Mouse (Mus musculus): Measurements from ENCODE around the gene Carmil1. TPM values are rescaled to one million over a fixed set of nuclear protein-coding genes. Genes with fewer than 3 reads are reported as not detected.

Carmil1 gene
- polyA plus RNA-seq, 1 experiment from 2014 or later = 36.0 TPM

DNA sequence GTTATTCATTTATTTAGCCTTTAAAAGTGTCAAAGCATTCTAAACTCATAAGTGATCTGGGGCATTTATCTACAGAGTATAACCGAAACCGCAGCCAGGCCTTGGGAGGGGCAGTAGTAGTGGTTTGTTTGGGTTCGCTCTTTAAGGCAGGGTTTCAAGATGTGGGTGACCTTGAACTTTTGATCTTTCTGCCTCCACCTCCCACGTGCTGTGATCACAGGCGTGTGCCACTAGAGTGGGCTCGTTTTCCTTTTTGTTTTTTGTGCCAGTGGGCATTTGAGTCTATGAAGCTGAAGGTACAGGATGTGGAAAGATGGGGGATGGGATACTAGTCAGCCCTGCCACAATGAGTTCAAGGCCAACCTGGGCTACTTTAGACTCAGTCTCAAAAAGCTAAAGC lies 34.3 kb downstream of the Carmil1 start:
- 93% methylated on average over 6 of the region's 6 CpGs for WGBS
- Histone ChIP-seq H3K36me3 (ENCODE audit: control insufficient read depth, insufficient read depth, low read length) (no peaks in the 10 kb centered on the region), H3K27me3 (ENCODE audit: control insufficient read depth, insufficient read depth, low read length) (no peaks in the 10 kb centered on the region), H3K4me3 (ENCODE audit: low read depth, low read length) (no peak overlapping the region), H3K9me3 (ENCODE audit: control insufficient read depth, low read length) (no peaks in the 10 kb centered on the region), H3K9ac (replicated peaks; ENCODE audit: low read depth, low read length) (no peak overlapping the region), H3K4me1 (ENCODE audit: control insufficient read depth, insufficient read depth, low read length) (0 out of 2 replicates have a peak, but pooled peaks cover 4% of the 10 kb centered on the region), H3K4me2 (ENCODE audit: low read depth, low read length) (no peak overlapping the region), H3K27ac (ENCODE audit: low read depth, low read length) (no peak overlapping the region)
- ATAC-seq (ENCODE audit: low read depth) = no peak

DNA sequence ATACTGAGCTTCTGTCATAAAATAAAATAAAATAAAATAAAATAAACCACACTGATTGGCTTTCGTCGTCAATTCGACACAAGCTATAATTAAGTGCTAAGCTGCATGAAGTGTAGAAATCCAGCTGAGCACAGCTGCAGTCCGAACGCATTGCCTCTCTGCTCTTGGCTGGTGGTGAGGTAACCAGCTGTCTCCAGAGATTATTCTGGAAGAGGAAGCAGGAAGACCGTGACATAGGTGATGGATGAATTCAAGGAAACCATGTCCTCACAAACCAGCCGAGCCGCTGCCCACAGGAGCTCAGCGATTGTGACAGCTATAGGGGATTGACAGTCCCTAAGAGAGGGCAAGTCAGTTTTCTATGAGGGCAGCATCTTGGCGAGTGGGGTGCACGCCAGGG lies 36.0 kb downstream of the Carmil1 start:
- no peak overlapping the region for H3K27ac ChIP-seq (ENCODE audit: low read depth, low read length)
- no peak overlapping the region for H3K4me3 ChIP-seq (ENCODE audit: low read depth, low read length)
- H3K4me1 ChIP-seq (ENCODE audit: control insufficient read depth, insufficient read depth, low read length) = 0 out of 2 replicates have a peak, but pooled peaks cover 4% of the 10 kb centered on the region
- no peaks in the 10 kb centered on the region for H3K9me3 ChIP-seq (ENCODE audit: control insufficient read depth, low read length)
- WGBS = 61% methylated on average over 11 of the region's 11 CpGs
- no peaks in the 10 kb centered on the region for H3K36me3 ChIP-seq (ENCODE audit: control insufficient read depth, insufficient read depth, low read length)
- ATAC-seq (ENCODE audit: low read depth) = 0 out of 2 replicates have a peak, but pooled peaks have one; percentile 24
- H3K9ac ChIP-seq (replicated peaks; ENCODE audit: low read depth, low read length) = no peak overlapping the region
- no peaks in the 10 kb centered on the region for H3K27me3 ChIP-seq (ENCODE audit: control insufficient read depth, insufficient read depth, low read length)
- H3K4me2 ChIP-seq (ENCODE audit: low read depth, low read length) = no peak overlapping the region

DNA sequence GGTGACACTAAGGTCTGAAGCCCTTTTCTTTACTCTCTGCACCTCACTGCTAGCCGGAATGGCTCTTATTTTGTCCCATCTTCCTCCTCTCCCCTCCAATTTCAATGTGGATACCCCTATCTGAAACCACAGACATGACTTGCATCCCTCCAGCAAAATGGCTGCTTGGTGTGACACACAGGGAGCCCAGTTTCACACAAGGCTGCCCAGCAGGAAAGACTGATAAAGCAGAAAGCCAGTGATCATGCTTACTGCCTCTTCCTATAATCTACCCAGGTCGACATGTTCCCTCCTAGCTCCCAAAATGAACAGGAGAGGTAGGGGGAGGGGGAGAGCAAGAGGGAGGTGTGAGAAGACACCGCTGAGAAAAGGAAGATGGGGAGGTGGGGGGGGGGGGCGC lies 36.6 kb downstream of the Carmil1 start:
- Histone ChIP-seq H3K27me3 (ENCODE audit: control insufficient read depth, insufficient read depth, low read length) (no peaks in the 10 kb centered on the region), H3K27ac (ENCODE audit: low read depth, low read length) (no peak overlapping the region), H3K4me2 (ENCODE audit: low read depth, low read length) (no peak overlapping the region), H3K9me3 (ENCODE audit: control insufficient read depth, low read length) (no peaks in the 10 kb centered on the region), H3K9ac (replicated peaks; ENCODE audit: low read depth, low read length) (no peak overlapping the region), H3K36me3 (ENCODE audit: control insufficient read depth, insufficient read depth, low read length) (no peaks in the 10 kb centered on the region), H3K4me1 (ENCODE audit: control insufficient read depth, insufficient read depth, low read length) (0 out of 2 replicates have a peak, but pooled peaks cover 4% of the 10 kb centered on the region), H3K4me3 (ENCODE audit: low read depth, low read length) (no peak overlapping the region)
- WGBS = 86% methylated on average over 2 of the region's 4 CpGs
- ATAC-seq (ENCODE audit: low read depth) = no peak

DNA sequence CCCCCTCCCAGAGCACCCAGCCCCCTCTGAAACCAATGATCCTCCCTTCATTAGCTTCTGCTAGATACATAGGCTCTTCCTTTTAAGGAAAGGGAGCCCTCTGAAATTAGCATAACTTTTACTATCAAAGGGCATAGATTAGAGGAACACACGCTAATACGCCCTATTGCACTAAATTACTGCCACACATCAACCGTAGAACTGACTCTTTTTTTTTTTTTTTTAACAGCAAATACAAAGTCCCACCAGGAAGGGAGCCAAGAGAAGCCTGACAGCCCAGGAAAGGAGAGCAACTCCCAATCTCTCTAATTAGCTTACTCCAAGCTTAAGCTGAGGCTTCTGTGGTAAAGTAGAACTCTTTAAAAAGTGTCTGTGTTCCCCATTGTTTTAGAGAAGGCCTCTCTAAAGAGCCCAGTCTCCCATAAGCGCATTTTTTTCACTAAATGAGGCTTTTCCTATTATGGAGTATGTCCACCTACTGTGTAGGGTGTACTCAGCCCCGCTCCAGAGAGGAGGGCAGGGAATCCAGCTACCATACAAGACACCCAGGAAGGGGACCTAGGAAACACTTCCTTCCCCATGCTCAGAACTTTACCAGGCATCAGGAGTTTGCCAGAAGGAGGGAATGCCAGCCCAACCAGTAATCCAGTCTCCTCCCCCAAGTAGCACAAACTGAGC lies 38.0 kb downstream of the Carmil1 start:
- H3K4me2 ChIP-seq (ENCODE audit: low read depth, low read length) = no peak overlapping the region
- ATAC-seq (ENCODE audit: low read depth) = no peak
- H3K36me3 ChIP-seq (ENCODE audit: control insufficient read depth, insufficient read depth, low read length) = no peaks in the 10 kb centered on the region
- H3K4me3 ChIP-seq (ENCODE audit: low read depth, low read length) = no peak overlapping the region
- H3K9me3 ChIP-seq (ENCODE audit: control insufficient read depth, low read length) = no peaks in the 10 kb centered on the region
- no peak overlapping the region for H3K27ac ChIP-seq (ENCODE audit: low read depth, low read length)
- WGBS = 48% methylated on average over 5 of the region's 5 CpGs
- H3K9ac ChIP-seq (replicated peaks; ENCODE audit: low read depth, low read length) = no peak overlapping the region
- 0 out of 2 replicates have a peak, but pooled peaks cover 4% of the 10 kb centered on the region for H3K4me1 ChIP-seq (ENCODE audit: control insufficient read depth, insufficient read depth, low read length)
- no peaks in the 10 kb centered on the region for H3K27me3 ChIP-seq (ENCODE audit: control insufficient read depth, insufficient read depth, low read length)

DNA sequence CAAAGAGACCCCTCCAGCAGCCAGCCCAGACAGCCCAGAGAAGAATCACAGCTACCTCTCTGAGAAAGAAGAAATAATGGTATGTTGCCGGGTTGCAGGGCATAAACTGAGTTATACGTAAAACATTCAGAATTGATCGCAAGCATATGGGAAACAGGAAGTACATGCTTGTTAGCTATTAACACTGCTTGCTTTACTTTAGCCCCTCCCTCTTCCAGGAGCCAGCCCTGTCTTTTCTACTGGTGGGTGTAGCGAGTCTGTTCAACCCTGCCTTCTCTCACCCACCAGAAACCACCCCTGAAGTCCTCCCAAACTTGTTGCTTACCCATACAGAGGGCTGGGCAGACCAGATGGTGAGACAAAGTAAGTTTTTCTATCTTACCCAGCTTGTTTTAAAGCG lies 39.4 kb downstream of the Carmil1 start:
- Histone ChIP-seq H3K4me1 (ENCODE audit: control insufficient read depth, insufficient read depth, low read length) (0 out of 2 replicates have a peak, but pooled peaks cover 4% of the 10 kb centered on the region), H3K36me3 (ENCODE audit: control insufficient read depth, insufficient read depth, low read length) (no peaks in the 10 kb centered on the region), H3K9ac (replicated peaks; ENCODE audit: low read depth, low read length) (no peak overlapping the region), H3K27me3 (ENCODE audit: control insufficient read depth, insufficient read depth, low read length) (no peaks in the 10 kb centered on the region), H3K4me2 (ENCODE audit: low read depth, low read length) (no peak overlapping the region), H3K9me3 (ENCODE audit: control insufficient read depth, low read length) (no peaks in the 10 kb centered on the region), H3K4me3 (ENCODE audit: low read depth, low read length) (no peak overlapping the region), H3K27ac (ENCODE audit: low read depth, low read length) (no peak overlapping the region)
- no peak for ATAC-seq (ENCODE audit: low read depth)
- WGBS = 79% methylated on average over 5 of the region's 5 CpGs

DNA sequence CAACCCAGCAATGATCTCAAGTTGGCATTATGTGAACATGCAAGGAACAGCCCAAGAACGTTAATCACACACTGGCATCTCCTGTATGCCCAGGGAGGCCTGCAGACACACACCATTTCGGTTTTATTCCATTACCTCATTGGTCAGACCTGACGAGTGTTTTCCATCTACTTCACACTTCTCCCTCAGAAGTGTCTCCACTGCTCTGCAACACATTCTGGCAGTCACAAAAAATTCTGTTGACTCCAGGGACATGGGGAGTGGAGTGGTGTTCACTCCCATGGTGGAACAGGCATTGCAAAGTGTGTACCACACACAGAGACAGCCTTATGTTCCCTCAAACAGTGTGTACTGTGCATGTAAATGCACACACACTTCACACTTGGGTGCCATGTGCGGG lies 40.2 kb downstream of the Carmil1 start:
- no peak overlapping the region for H3K4me3 ChIP-seq (ENCODE audit: low read depth, low read length)
- H3K4me1 ChIP-seq (ENCODE audit: control insufficient read depth, insufficient read depth, low read length) = 0 out of 2 replicates have a peak, but pooled peaks cover 4% of the 10 kb centered on the region
- H3K36me3 ChIP-seq (ENCODE audit: control insufficient read depth, insufficient read depth, low read length) = no peaks in the 10 kb centered on the region
- H3K9me3 ChIP-seq (ENCODE audit: control insufficient read depth, low read length) = no peaks in the 10 kb centered on the region
- WGBS = 84% methylated on average over 4 of the region's 4 CpGs
- H3K27me3 ChIP-seq (ENCODE audit: control insufficient read depth, insufficient read depth, low read length) = no peaks in the 10 kb centered on the region
- ATAC-seq (ENCODE audit: low read depth) = no peak
- H3K4me2 ChIP-seq (ENCODE audit: low read depth, low read length) = no peak overlapping the region
- H3K9ac ChIP-seq (replicated peaks; ENCODE audit: low read depth, low read length) = no peak overlapping the region
- no peak overlapping the region for H3K27ac ChIP-seq (ENCODE audit: low read depth, low read length)

DNA sequence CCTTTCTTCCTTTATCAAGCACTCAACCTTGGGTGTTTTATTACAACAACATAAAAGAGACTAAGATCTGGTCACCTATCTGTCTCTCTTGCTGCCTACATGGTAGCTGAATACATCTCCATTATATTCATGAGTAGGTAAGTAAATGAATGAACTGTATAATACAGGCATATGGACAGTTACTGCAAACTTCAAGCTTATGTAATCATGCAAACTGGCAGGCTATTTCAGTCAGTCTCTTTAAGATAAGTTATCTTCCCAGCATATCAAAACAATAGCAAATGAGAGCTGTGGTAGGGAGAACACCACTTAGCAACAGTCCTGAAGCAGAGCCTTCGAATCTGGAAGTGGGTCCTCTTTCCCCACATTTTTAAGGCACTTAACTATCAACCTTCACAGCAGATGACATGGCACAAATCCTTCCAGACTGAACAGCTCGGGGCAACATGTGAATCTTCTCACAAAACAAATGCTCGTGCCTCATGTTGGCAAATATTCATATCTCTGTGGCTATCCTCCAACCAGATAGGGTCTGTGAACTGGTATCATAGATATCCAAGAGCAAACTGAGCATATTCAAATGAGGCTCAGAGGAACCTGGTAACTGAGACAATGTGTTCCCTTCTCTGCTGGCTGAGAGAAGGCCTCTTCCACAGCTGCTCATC lies 42.0 kb downstream of the Carmil1 start:
- H3K27me3 ChIP-seq (ENCODE audit: control insufficient read depth, insufficient read depth, low read length) = no peaks in the 10 kb centered on the region
- H3K4me3 ChIP-seq (ENCODE audit: low read depth, low read length) = no peak overlapping the region
- H3K4me1 ChIP-seq (ENCODE audit: control insufficient read depth, insufficient read depth, low read length) = 0 out of 2 replicates have a peak, but pooled peaks cover 4% of the 10 kb centered on the region
- 86% methylated on average over 3 of the region's 3 CpGs for WGBS
- H3K9ac ChIP-seq (replicated peaks; ENCODE audit: low read depth, low read length) = no peak overlapping the region
- H3K36me3 ChIP-seq (ENCODE audit: control insufficient read depth, insufficient read depth, low read length) = no peaks in the 10 kb centered on the region
- H3K27ac ChIP-seq (ENCODE audit: low read depth, low read length) = no peak overlapping the region
- no peak overlapping the region for H3K4me2 ChIP-seq (ENCODE audit: low read depth, low read length)
- no peak for ATAC-seq (ENCODE audit: low read depth)
- H3K9me3 ChIP-seq (ENCODE audit: control insufficient read depth, low read length) = no peaks in the 10 kb centered on the region

DNA sequence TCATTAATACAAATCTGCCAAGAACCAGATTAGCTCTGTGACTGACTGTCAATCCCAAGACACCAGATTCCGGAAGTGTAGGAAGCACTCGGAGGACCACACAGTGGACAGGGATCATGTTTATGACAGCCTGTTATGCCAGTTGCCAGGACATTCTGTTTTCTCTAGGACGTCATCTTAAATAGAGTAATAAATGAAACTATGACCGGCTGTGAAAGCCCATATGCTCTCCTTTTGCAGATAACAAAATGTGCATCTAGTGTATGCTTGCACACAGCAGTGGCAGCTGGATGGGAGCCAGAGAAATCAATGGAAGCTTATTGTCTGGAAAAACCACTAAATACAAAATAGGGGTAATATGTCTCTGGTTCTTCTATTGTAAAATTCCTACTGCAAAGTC lies 43.9 kb downstream of the Carmil1 start:
- H3K27me3 ChIP-seq (ENCODE audit: control insufficient read depth, insufficient read depth, low read length) = no peaks in the 10 kb centered on the region
- H3K9ac ChIP-seq (replicated peaks; ENCODE audit: low read depth, low read length) = no peak overlapping the region
- 0 out of 2 replicates have a peak overlapping the region, but pooled peaks have one; percentile 4 for H3K27ac ChIP-seq (ENCODE audit: low read depth, low read length)
- 0 out of 2 replicates have a peak, but pooled peaks have one; percentile 49 for ATAC-seq (ENCODE audit: low read depth)
- H3K4me3 ChIP-seq (ENCODE audit: low read depth, low read length) = no peak overlapping the region
- no peak overlapping the region for H3K4me2 ChIP-seq (ENCODE audit: low read depth, low read length)
- H3K36me3 ChIP-seq (ENCODE audit: control insufficient read depth, insufficient read depth, low read length) = no peaks in the 10 kb centered on the region
- H3K9me3 ChIP-seq (ENCODE audit: control insufficient read depth, low read length) = no peaks in the 10 kb centered on the region
- WGBS = 53% methylated on average over 4 of the region's 4 CpGs
- H3K4me1 ChIP-seq (ENCODE audit: control insufficient read depth, insufficient read depth, low read length) = no peaks in the 10 kb centered on the region

DNA sequence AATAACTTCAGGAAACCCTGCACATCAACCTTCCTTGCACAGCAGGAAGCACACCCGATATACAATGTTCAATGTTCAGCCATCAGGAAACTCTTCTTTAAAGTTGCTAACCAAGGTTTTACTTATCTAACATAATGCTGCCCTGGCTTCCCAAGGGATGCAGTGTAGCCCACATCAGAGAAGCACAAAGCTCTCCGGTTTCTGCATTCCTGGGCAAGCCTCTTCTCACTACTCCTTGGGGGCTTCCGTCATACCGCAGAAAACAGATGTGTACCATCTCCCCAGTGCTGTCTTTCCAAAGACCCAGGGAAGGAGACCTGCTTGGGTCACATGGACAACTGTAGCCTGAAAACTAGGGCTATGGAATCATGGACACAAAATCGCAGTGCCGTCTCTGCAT lies 47.8 kb downstream of the Carmil1 start:
- WGBS = 87% methylated on average over 6 of the region's 6 CpGs
- H3K36me3 ChIP-seq (ENCODE audit: control insufficient read depth, insufficient read depth, low read length) = no peaks in the 10 kb centered on the region
- no peaks in the 10 kb centered on the region for H3K4me1 ChIP-seq (ENCODE audit: control insufficient read depth, insufficient read depth, low read length)
- no peak overlapping the region for H3K4me3 ChIP-seq (ENCODE audit: low read depth, low read length)
- no peak overlapping the region for H3K27ac ChIP-seq (ENCODE audit: low read depth, low read length)
- no peak overlapping the region for H3K9ac ChIP-seq (replicated peaks; ENCODE audit: low read depth, low read length)
- no peak for ATAC-seq (ENCODE audit: low read depth)
- H3K9me3 ChIP-seq (ENCODE audit: control insufficient read depth, low read length) = no peaks in the 10 kb centered on the region
- no peaks in the 10 kb centered on the region for H3K27me3 ChIP-seq (ENCODE audit: control insufficient read depth, insufficient read depth, low read length)
- H3K4me2 ChIP-seq (ENCODE audit: low read depth, low read length) = no peak overlapping the region

Data from neural tube, embryonic 14.5 days (tissue).